Mouse (Mus musculus): ENCODE measurements around the gene Ptbp1. TPM values are rescaled to one million over a fixed set of nuclear protein-coding genes. Genes with fewer than 3 reads are reported as not detected.

The Ptbp1 gene
- polyA plus RNA-seq, 1 experiment from 2014 or later = 201 TPM

DNA sequence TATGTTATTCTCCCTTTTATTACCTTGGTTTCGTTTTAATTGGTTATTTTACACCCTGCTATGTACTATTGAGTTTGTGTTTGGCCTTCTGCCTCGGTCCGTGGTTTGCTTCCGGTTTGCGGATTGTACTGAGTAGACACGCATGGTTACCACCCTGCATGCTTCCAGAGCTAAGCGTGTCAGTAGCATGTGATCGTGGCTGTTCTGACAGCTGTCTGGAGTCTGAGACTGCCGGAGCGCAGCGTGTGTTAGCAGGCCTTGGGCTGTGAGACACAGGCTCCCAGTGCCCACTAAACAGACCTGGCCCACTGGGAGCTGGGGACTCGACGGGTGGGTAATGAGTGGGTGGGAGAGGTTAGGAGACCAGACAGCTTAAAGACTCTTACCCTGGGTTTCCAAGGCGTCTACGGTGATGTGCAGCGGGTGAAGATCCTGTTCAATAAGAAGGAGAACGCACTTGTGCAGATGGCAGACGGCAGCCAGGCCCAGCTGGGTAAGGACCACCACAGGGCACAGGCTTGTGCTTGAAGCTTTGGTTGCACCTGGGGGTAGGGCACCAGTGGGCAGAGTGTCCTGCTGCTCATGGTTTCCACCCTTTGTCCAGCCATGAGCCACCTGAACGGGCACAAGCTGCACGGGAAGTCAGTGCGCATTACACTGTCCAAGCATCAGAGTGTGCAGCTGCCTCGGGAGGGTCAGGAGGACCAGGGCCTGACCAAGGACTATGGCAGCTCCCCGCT is 8.0 kb downstream of the Ptbp1 start:
- 87% methylated on average over 23 of the region's 23 CpGs for WGBS
- no peaks in the 10 kb centered on the region for H3K27me3 ChIP-seq
- no peaks in the 10 kb centered on the region for H3K9me3 ChIP-seq (replicated peaks)
- no peak for ATAC-seq (ENCODE audit: low FRiP score)
- H3K4me2 ChIP-seq (replicated peaks) = no peak overlapping the region
- no peak overlapping the region for H3K4me3 ChIP-seq
- H3K27ac ChIP-seq = 0 out of 2 replicates have a peak overlapping the region, but pooled peaks have one; percentile 4
- H3K9ac ChIP-seq = no peak overlapping the region
- peaks cover 92% of the 10 kb centered on the region for H3K36me3 ChIP-seq
- H3K4me1 ChIP-seq = peaks cover 30% of the 10 kb centered on the region

DNA sequence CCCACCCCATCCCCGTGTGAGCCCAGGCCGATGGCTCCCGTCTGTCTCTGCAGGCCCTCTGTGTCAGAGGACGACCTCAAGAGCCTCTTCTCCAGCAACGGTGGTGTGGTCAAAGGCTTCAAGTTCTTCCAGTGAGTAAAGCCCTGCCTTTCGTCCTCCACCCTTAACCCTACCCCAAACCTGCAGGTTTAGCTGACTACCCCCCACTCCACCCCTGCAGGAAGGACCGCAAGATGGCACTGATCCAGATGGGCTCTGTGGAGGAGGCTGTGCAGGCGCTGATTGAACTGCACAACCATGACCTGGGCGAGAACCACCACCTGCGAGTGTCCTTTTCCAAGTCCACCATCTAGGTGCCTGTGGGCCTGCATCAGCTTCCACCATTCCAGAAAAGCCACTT is 8.7 kb downstream of the Ptbp1 start:
- WGBS = 76% methylated on average over 10 of the region's 10 CpGs
- no peaks in the 10 kb centered on the region for H3K27me3 ChIP-seq
- H3K4me3 ChIP-seq = no peak overlapping the region
- H3K27ac ChIP-seq = 0 out of 2 replicates have a peak overlapping the region, but pooled peaks have one; percentile 4
- no peak overlapping the region for H3K4me2 ChIP-seq (replicated peaks)
- peaks cover 26% of the 10 kb centered on the region for H3K4me1 ChIP-seq
- H3K36me3 ChIP-seq = peaks cover 90% of the 10 kb centered on the region
- no peak overlapping the region for H3K9ac ChIP-seq
- no peaks in the 10 kb centered on the region for H3K9me3 ChIP-seq (replicated peaks)
- ATAC-seq (ENCODE audit: low FRiP score) = no peak

DNA sequence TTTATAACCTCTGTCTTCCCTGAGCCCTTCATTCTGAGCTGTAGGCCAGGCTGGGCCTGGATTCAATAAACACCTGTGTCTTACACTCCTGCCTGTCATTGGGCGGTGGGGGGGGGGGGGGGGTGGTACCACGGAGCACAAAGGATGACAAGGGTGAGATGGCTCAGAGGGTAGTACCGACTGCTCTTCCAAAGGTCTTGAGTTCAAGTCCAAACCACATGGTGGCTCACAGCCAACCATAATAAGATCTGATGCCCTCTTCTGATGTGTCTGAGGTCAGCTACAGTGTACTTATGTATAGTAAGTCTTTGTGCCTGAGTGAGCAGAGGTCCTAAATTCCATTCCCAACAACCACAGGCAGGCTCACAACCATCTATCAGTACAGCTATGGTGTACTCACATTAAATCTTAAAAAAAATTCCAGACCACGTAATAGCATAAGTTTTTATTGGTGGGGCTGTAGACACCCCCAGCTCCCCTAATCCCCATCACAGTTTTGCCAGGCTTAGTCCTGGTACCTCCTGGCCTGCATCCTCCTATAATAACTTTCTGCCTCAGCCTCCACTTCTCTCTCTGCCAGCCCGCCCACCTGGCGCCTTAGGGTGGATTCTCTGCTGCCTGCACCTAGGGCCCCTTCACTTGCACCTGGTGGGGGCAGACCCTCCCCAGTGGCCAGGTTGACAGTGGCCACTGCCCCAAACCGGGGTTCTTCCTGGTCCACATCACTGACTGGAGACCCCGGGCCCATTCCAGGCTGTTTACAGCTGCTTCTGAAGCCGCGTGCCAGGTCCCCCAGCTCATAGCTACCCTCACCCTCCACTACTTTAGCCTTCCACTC is 10.3 kb downstream of the Ptbp1 start:
- Histone ChIP-seq H3K4me1 (peaks cover 19% of the 10 kb centered on the region), H3K27ac (peak overlapping the region; percentile 57), H3K27me3 (no peaks in the 10 kb centered on the region), H3K36me3 (peaks cover 81% of the 10 kb centered on the region), H3K4me3 (no peak overlapping the region), H3K4me2 (replicated peaks) (no peak overlapping the region), H3K9ac (0 out of 2 replicates have a peak overlapping the region, but pooled peaks have one; percentile 6), H3K9me3 (replicated peaks) (no peaks in the 10 kb centered on the region)
- WGBS = 61% methylated on average over 10 of the region's 10 CpGs
- peak; percentile 42 for ATAC-seq (ENCODE audit: low FRiP score)

DNA sequence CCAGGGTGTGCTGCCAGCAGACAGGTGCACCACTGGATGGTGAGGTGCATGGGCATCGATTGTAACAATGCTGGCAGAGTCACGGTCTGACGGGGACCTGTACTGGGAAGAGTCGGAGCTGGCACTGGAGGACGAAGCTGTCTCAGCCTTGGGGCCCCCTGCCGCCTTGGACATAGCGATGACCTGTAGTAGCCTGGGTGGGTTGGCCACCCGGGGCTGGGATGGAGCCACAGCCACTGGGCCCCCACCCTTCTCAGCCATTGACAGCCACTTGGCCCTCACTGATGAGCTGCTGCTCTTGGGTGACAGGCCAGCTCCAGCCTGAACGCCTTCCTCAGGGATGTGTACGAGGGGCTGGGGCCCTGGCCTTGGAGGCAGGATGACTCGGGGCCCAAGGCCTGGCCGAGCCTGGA is 11.0 kb downstream of the Ptbp1 start:
- peak; percentile 20; the same call in 1 of the 2 replicates for ATAC-seq (ENCODE audit: low FRiP score)
- peak overlapping the region; percentile 57 for H3K27ac ChIP-seq
- H3K4me3 ChIP-seq = no peak overlapping the region
- no peaks in the 10 kb centered on the region for H3K27me3 ChIP-seq
- H3K9me3 ChIP-seq (replicated peaks) = no peaks in the 10 kb centered on the region
- H3K4me2 ChIP-seq (replicated peaks) = no peak overlapping the region
- H3K36me3 ChIP-seq = peaks cover 80% of the 10 kb centered on the region
- 70% methylated on average over 12 of the region's 12 CpGs for WGBS
- H3K4me1 ChIP-seq = peaks cover 23% of the 10 kb centered on the region
- H3K9ac ChIP-seq = 0 out of 2 replicates have a peak overlapping the region, but pooled peaks have one; percentile 6

DNA sequence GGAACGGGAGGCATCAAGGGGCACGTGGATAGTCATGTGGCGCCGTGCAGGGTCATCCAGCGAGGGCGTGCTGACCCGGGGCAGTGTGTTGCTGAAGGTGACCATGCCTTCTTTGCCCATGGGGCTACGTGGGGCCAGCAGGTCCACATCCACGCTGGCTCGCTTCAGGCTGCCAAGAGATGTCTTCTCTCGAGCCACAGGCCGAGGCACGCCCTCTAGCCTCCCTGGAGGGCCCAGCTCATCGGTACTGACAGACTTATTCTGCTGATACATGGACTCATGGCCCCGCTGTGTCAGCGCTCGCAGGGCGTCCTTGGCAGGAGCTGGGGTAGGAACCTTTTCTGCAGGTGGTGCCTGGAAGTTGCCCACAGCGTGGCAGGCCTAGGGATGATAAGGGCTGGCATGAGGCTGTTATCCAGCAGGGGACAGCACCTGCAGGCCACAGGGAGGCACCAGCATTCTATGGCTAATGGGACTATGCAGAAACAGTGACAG is 11.6 kb downstream of the Ptbp1 start:
- H3K27me3 ChIP-seq = no peaks in the 10 kb centered on the region
- 71% methylated on average over 19 of the region's 19 CpGs for WGBS
- no peak overlapping the region for H3K4me2 ChIP-seq (replicated peaks)
- H3K4me1 ChIP-seq = peaks cover 27% of the 10 kb centered on the region
- H3K36me3 ChIP-seq = peaks cover 77% of the 10 kb centered on the region
- H3K27ac ChIP-seq = peak overlapping the region; percentile 57
- H3K9ac ChIP-seq = no peak overlapping the region; the same call in 1 of the 2 replicates
- no peaks in the 10 kb centered on the region for H3K9me3 ChIP-seq (replicated peaks)
- H3K4me3 ChIP-seq = no peak overlapping the region
- no peak for ATAC-seq (ENCODE audit: low FRiP score)

DNA sequence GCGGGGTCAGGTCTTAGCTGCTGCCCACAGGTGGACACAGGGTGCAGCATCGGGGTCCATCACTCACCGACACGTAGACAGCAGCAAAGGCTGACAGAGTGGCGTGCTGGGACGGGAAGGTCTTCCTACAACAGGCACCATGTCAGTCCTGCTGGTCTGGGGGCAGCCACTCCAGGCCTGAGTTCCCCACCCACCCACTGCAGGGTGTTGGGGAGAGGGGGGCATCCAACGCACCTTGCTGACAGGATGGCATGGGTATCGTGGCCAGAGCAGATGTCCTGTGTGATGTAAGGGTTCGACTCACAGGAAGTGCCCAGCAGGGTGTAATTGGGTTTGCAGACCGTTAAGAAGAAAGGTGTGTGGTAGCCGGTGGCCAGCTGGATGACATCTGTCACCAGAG is 12.4 kb downstream of the Ptbp1 start:
- no peak for ATAC-seq (ENCODE audit: low FRiP score)
- peaks cover 77% of the 10 kb centered on the region for H3K36me3 ChIP-seq
- 76% methylated on average over 11 of the region's 11 CpGs for WGBS
- H3K27me3 ChIP-seq = no peaks in the 10 kb centered on the region
- H3K9ac ChIP-seq = no peak overlapping the region
- H3K4me3 ChIP-seq = no peak overlapping the region
- H3K9me3 ChIP-seq (replicated peaks) = no peaks in the 10 kb centered on the region
- H3K4me2 ChIP-seq (replicated peaks) = no peak overlapping the region
- peak overlapping the region; percentile 18; the same call in 1 of the 2 replicates for H3K27ac ChIP-seq
- H3K4me1 ChIP-seq = peaks cover 33% of the 10 kb centered on the region

DNA sequence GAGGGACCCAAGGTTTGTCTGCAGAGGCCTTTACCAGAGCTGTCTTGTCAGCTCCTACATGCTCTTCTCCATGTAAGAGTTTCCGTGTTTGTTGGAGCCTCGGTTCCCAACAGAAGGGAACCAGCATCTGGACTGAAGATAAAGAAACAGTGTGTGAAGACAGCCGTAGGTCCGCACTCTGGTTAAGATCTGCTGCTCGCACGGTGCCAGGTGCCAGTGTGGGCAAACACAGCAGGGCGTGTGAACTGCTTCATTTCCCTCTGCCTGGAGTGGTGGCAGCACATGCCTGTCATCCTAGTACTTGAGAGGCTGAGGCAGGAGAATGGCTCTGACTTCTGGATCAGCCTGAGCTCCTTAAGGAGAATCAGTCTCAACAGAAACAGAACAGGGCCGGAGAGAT is 17.6 kb downstream of the Ptbp1 start:
- Histone ChIP-seq H3K4me1 (peaks cover 56% of the 10 kb centered on the region), H3K9ac (no peak overlapping the region; the same call in 1 of the 2 replicates)
- WGBS = 93% methylated on average over 8 of the region's 8 CpGs

DNA sequence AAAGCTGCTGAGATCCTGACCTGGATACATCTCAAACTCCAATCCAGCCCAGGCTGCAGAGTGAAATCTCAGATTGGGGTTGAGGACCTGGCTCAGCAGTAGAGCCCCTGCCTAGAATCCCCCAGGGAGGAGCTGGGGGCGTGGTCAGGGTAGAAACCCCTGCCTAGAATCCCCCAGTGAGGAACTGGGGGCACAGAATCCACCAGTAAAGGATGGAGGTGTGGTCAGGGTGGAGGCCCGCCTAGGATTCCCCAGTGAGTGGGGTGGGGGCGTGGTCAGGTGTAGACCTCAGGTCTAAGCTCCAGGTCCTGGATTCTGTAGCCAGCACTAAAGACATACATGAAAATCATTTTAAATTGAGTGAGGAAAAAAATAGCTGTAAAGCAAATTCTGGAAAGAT is 18.6 kb downstream of the Ptbp1 start:
- ATAC-seq (ENCODE audit: low FRiP score) = peak; percentile 11; the same call in 1 of the 2 replicates
- Histone ChIP-seq H3K27ac (peak overlapping the region; percentile 96), H3K4me2 (replicated peaks) (peak overlapping the region; percentile 81), H3K9me3 (replicated peaks) (no peaks in the 10 kb centered on the region), H3K4me3 (peak overlapping the region; percentile 60), H3K36me3 (peaks cover 28% of the 10 kb centered on the region), H3K9ac (peak overlapping the region; percentile 94), H3K4me1 (peaks cover 48% of the 10 kb centered on the region), H3K27me3 (no peaks in the 10 kb centered on the region)
- 44% methylated on average over 3 of the region's 3 CpGs for WGBS

More for the DNA sequence above, 17.6 kb downstream of the Ptbp1 start:
- H3K27me3 ChIP-seq = no peaks in the 10 kb centered on the region
- peak overlapping the region; percentile 81 for H3K4me2 ChIP-seq (replicated peaks)
- H3K36me3 ChIP-seq = peaks cover 35% of the 10 kb centered on the region
- ATAC-seq (ENCODE audit: low FRiP score) = no peak
- peak overlapping the region; percentile 60; the same call in 1 of the 2 replicates for H3K4me3 ChIP-seq
- H3K9me3 ChIP-seq (replicated peaks) = no peaks in the 10 kb centered on the region
- H3K27ac ChIP-seq = no peak overlapping the region

DNA sequence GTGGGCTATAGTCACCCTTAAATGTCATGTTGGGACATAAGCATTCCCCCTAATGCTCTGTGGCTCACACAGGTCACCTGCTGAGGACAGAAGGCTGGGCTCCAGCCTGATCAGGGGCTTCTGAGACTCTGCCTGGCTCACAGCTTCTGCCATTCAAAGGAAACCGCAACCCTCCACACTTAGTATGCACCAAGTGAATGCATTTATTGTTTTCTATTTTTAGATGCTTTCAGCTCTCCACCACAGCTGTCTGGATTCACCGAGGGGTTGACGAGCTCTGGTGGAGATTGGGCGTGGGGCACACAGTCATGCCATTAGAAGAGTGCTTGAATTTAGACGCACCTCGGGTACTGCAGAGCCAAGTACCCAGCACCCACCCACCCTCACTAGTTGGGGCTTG is 19.1 kb downstream of the Ptbp1 start:
- Histone ChIP-seq H3K36me3 (peaks cover 28% of the 10 kb centered on the region), H3K4me2 (replicated peaks) (peak overlapping the region; percentile 81), H3K9me3 (replicated peaks) (no peaks in the 10 kb centered on the region), H3K4me3 (peak overlapping the region; percentile 60), H3K4me1 (peaks cover 48% of the 10 kb centered on the region), H3K27me3 (no peaks in the 10 kb centered on the region), H3K27ac (peak overlapping the region; percentile 96), H3K9ac (peak overlapping the region; percentile 94)
- WGBS = 8% methylated on average over 6 of the region's 6 CpGs
- ATAC-seq (ENCODE audit: low FRiP score) = no peak; the same call in 1 of the 2 replicates

DNA sequence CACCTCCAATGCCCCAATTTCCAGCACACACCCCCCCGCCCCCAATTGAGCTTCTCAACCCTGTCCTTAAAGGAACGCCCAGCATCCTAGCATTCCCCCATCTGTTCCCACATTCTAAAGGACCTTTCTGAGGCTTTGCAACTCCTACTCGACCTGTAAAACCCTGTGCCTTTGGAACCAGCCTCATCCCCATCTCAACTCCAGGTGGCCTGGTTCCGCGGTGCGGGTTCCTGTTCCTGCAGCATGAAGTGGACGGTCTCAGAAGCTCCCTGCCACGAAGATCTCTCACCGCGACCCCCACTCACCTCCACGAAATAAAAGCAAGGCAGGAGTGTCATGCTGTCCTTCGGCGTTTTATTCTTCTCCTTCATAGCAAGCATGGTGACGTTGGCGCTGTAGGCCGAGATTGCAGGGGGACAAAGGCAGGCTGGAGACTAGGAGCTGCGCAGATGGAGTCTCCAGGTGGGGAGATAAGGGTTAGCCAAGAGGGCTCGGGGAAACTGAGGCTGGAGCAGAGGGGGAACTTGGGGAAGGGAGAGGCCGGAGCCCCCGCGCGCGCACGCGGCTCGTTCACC is 19.6 kb downstream of the Ptbp1 start:
- Histone ChIP-seq H3K36me3 (peaks cover 28% of the 10 kb centered on the region), H3K4me1 (peaks cover 48% of the 10 kb centered on the region), H3K9ac (peak overlapping the region; percentile 94), H3K27ac (peak overlapping the region; percentile 96), H3K27me3 (no peaks in the 10 kb centered on the region), H3K4me3 (peak overlapping the region; percentile 60), H3K4me2 (replicated peaks) (peak overlapping the region; percentile 81), H3K9me3 (replicated peaks) (no peaks in the 10 kb centered on the region)
- peak; percentile 47 for ATAC-seq (ENCODE audit: low FRiP score)
- WGBS = 1% methylated on average over 26 of the region's 26 CpGs

DNA sequence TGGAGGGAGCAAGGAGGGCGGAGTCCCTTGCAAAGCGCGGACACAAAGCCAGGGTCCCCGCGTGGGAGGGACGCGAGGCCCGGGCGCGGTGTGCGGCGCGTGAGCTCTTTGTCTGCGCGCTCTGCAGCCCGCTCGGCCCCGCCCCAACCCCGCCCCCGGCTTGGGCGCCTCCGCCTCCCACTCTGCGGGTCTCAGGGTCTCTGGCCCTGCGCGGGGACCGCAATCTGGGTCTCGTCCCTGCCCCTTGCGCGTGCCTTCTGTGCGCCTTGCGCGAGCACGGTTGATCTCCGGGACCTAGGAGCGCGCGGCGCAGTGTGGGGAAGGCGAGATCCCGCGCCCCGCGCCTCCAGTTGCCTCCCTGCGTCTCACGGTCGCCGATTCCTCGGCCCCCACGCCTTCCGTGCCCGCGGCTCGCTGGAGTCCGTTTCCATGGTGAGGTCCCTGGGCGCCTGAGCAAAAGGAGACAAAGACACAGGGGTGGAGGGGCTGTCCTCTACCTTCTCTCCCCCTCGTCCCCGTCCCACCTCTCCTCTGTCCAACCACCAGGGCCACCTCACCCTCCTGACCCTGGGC is 20.1 kb downstream of the Ptbp1 start, which contains the start of the genes Prtn3 and Plppr3:
Gene Prtn3 (plus strand): TSS at position 187 of the 573 bp plus-strand sequence.
Gene Plppr3 (minus strand): TSS at position 345 of the 573 bp plus-strand sequence.
- Histone ChIP-seq H3K9me3 (replicated peaks) (no peaks in the 10 kb centered on the region), H3K36me3 (peaks cover 23% of the 10 kb centered on the region), H3K4me2 (replicated peaks) (peak within 1 kb of the TSS; percentile 81), H3K27me3 (no peaks in the 10 kb centered on the region), H3K4me3 (peak within 1 kb of the TSS; percentile 60), H3K4me1 (peaks cover 44% of the 10 kb centered on the region), H3K9ac (peak within 1 kb of the TSS; percentile 94), H3K27ac (peak within 1 kb of the TSS; percentile 96)
- peak; percentile 93 for ATAC-seq (ENCODE audit: low FRiP score)
- under 1% methylated on average over 56 of the region's 57 CpGs for WGBS

All from hindbrain, embryonic 12.5 days (tissue).